Comparison of ENCODE assay signal across 21 mouse cellular contexts in the genomic region with DNA sequence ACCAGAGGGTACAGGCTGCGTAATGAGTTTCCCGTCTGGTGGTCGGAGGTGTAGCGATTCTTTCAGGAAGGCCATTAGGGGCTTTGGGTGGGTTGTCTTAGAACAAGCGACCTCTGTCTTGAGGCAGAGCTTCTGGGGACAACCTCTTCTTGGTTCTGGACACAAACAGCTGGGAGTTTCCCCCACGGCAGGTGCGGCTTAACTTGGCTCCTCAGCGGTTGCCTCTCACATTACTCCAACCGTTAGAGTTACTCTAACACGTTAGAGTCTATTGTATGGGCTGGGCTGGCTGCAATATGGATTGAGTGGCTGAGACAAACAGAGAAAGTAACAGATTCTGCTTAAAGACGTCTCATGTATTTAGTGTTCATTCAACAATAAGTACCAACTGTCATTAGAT.
DNase-seq lines count a peak whose midpoint lies in the region; ATAC-seq and TF ChIP-seq lines count a peak whose summit lies in the region.
"Had no signal": no experiment of that assay in that cellular context is flagged by ENCODE, and none has a peak within 500 bp of the region (broad histone marks: within the 10 kb centered on the region; RNA-seq: fewer than 3 reads in every experiment).

No protein-coding gene starts in this region.

- peaks cover 59% of the 10 kb centered on the region for H3K4me1 ChIP-seq in embryonic facial prominence, embryonic 15.5 days
- peaks cover 22% of the 10 kb centered on the region; the same call in 1 of the 2 replicates for H3K4me1 ChIP-seq in small intestine, adult 2 months (ENCODE audit: control insufficient read depth, insufficient read depth, insufficient read length, low read length)

- no peak for TF ChIP-seq CTCF in gastrocnemius, adult 2 months (IDR thresholded peaks at IDR 0.05)
- TF ChIP-seq CTCF in small intestine, adult 2 months (IDR thresholded peaks at IDR 0.05; ENCODE audit: extremely low read depth, insufficient read length, insufficient replicate concordance, low read depth, low read length) = no peak; the same call in 1 of the 2 replicates

- no peaks in the 10 kb centered on the region for H3K27me3 ChIP-seq in embryonic facial prominence, embryonic 15.5 days
- no peaks in the 10 kb centered on the region for H3K27me3 ChIP-seq in small intestine, adult 2 months (ENCODE audit: control insufficient read depth, insufficient read depth, low read length)
- H3K27me3 ChIP-seq: embryonic facial prominence, embryonic 12.5 days; forebrain, embryonic 13.5 days; hindbrain, embryonic 15.5 days; Patski had no signal

- H3K4me3 ChIP-seq in gastrocnemius, adult 2 months = peak overlapping the region; percentile 47
- no peak overlapping the region for H3K4me3 ChIP-seq in embryonic facial prominence, embryonic 15.5 days (replicated peaks)
- H3K4me3 ChIP-seq in small intestine, adult 2 months (ENCODE audit: low read depth, low read length) = no peak overlapping the region
- H3K4me3 ChIP-seq: embryonic facial prominence, embryonic 12.5 days; forebrain, embryonic 10.5 days; forebrain, embryonic 13.5 days; heart, embryonic 10.5 days; heart, embryonic 13.5 days; hindbrain, embryonic 15.5 days had no signal

- no peak for ATAC-seq in embryonic facial prominence, embryonic 15.5 days (ENCODE audit: insufficient number of reproducible peaks, low FRiP score, low TSS enrichment, low read depth)
- no peak for ATAC-seq in cerebellum, adult (ENCODE audit: insufficient number of reproducible peaks, low FRiP score, low TSS enrichment)
- ATAC-seq: forebrain, embryonic 13.5 days; forebrain, embryonic 16.5 days; intestine, postnatal 0 days had no signal

- 50% methylated on average over 11 of the region's 11 CpGs for WGBS in embryonic facial prominence, embryonic 15.5 days
- WGBS in small intestine, adult 2 months = 24% methylated on average over 11 of the region's 11 CpGs

- H3K4me2 ChIP-seq in embryonic facial prominence, embryonic 15.5 days (replicated peaks) = peak overlapping the region; percentile 17; the same call in 1 of the 2 replicates
- H3K4me2 ChIP-seq: embryonic facial prominence, embryonic 12.5 days; forebrain, embryonic 13.5 days; heart, embryonic 13.5 days; hindbrain, embryonic 15.5 days had no signal

- no peak for DNase-seq in gastrocnemius, adult 2 months
- no peak for DNase-seq in gastrocnemius, adult 8-10 months (ENCODE audit: low spot score in 2 of 2)
- no peak for DNase-seq in lung, postnatal 25 days (ENCODE audit: low spot score)
- DNase-seq: adrenal gland, adult 2 months; B cell, adult 2 months; cerebellum, adult 18-20 months; cerebellum, adult 9-10 months; gastrocnemius, postnatal 25 days had no signal

- no peaks in the 10 kb centered on the region for H3K36me3 ChIP-seq in embryonic facial prominence, embryonic 15.5 days
- H3K36me3 ChIP-seq in small intestine, adult 2 months (ENCODE audit: control insufficient read depth, insufficient read depth, low read length) = no peaks in the 10 kb centered on the region
- H3K36me3 ChIP-seq: embryonic facial prominence, embryonic 12.5 days; forebrain, embryonic 10.5 days; G1E; heart, embryonic 10.5 days; heart, embryonic 13.5 days; hindbrain, embryonic 15.5 days had no signal

- intact Hi-C loops in gastrocnemius, adult 2 months (cut with DNase I) = no loop called here

- TF ChIP-seq POLR2A in small intestine, adult 2 months (IDR thresholded peaks at IDR 0.05; ENCODE audit: low read depth, low read length) = no peak

- H3K9me3 ChIP-seq in embryonic facial prominence, embryonic 15.5 days (replicated peaks) = no peaks in the 10 kb centered on the region
- H3K9me3 ChIP-seq: embryonic facial prominence, embryonic 12.5 days; forebrain, embryonic 10.5 days; forebrain, embryonic 13.5 days; G1E; heart, embryonic 10.5 days; heart, embryonic 13.5 days; hindbrain, embryonic 15.5 days had no signal

- no peak overlapping the region for H3K9ac ChIP-seq in embryonic facial prominence, embryonic 15.5 days
- H3K9ac ChIP-seq: embryonic facial prominence, embryonic 12.5 days; forebrain, embryonic 13.5 days; heart, embryonic 13.5 days; hindbrain, embryonic 15.5 days had no signal

- peak overlapping the region; percentile 59; the same call in 1 of the 2 replicates for H3K27ac ChIP-seq in gastrocnemius, adult 2 months
- 0 out of 2 replicates have a peak overlapping the region, but pooled peaks have one; percentile 73 for H3K27ac ChIP-seq in embryonic facial prominence, embryonic 15.5 days (replicated peaks)
- H3K27ac ChIP-seq in small intestine, adult 2 months (ENCODE audit: insufficient read depth, low read depth, low read length) = peak overlapping the region; percentile 7; the same call in 1 of the 2 replicates
- H3K27ac ChIP-seq: embryonic facial prominence, embryonic 12.5 days; forebrain, embryonic 10.5 days; forebrain, embryonic 13.5 days; heart, embryonic 10.5 days; heart, embryonic 13.5 days; hindbrain, embryonic 15.5 days had no signal

Comparison
In these comparisons a context has a peak if more than half of its experiments do, and no peak if none do; other contexts are left out.
1. H3K27ac ChIP-seq: peak in every context shown above with its lines; median percentile 73 in embryonic facial prominence, embryonic 15.5 days; 59 in gastrocnemius, adult 2 months; 7 in small intestine, adult 2 months.